Mouse (Mus musculus): ENCODE data around the gene Rnf26. TPM values are rescaled to one million over a fixed set of nuclear protein-coding genes. Genes with fewer than 3 reads are reported as not detected.

Rnf26 gene
- total RNA-seq, 2 experiments from 2014 or later, result 18.1 TPM

DNA sequence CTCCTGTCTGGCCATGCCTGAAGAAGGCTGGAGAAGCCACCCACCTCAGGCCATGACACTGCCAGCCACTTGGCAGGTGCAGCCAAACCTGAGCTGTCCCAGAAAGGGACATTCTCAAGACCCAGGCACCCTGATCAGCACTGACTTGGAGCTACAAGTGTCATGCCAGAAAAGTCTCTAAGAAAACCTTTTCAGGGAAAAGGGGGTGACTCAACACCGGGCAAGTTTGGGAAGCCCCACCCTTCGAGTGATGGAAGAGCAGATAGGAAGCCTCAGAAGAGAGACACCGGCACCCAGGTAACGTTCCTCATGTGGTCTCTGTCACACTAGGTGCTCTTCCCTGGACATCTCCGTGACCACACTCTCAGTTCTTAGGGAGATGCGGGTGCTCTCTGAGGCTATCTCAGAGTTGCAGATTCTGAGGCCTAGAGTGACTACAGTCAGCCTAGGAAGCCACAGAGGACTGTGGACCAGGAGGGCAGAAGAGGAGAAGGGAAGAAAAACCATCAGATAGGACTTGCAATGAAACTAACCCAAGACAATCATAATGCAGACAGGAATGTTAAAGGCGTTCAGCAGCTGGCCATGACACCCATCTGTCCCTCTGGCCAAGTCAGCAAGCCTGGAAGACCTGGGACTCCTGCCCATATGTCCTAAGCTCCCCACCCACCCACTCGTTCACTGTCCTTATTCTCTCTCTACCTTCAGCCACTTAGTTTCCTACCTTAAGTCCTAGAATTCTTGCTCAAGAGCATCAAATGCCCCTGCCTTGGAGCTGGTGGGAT is 63.7 kb downstream of the Rnf26 start:
- intact Hi-C loops (cut with DNase I), result no loop called here
- DNase-seq, result no peak

DNA sequence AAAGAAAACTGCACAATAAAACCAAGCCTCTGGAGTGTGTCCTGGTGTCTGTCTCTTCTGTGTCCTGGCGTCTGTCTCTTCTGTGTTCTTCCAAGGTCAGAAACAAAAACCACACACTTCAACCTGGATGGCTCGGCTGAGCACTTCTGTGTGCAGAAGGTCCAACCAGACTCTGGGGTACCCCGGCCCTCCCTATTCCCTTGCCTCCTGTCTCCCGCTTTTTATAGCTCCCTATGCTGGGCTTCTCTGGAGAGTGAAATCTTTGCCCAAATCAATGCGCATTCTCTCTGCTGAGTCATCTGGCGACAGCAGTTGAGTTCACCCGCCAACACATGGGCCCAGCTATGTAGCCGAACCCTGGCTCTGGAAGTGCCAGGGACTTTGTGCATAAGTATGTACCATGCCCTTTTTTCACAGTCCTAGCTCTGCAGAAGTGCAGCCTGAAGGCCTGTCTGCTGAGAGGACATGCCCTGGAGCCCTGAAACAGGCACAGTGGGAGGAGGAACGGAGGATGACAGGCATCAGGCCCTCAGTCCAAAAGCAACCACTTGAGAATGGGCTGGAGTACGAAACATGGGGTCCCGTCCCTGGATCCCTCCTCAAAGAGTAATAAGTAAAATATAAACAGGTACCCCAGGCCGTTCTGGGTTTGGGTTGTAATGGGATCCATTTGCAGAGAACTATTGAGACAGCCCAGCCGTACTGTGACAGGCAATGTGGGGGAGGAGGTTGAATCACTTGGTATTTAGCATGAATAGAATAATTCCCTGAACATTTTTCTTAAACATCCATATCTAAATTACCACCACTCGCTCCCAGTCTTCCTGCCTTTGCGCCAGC is 64.6 kb downstream of the Rnf26 start:
- DNase-seq, result no peak
- intact Hi-C loops (cut with DNase I), result no loop called here

DNA sequence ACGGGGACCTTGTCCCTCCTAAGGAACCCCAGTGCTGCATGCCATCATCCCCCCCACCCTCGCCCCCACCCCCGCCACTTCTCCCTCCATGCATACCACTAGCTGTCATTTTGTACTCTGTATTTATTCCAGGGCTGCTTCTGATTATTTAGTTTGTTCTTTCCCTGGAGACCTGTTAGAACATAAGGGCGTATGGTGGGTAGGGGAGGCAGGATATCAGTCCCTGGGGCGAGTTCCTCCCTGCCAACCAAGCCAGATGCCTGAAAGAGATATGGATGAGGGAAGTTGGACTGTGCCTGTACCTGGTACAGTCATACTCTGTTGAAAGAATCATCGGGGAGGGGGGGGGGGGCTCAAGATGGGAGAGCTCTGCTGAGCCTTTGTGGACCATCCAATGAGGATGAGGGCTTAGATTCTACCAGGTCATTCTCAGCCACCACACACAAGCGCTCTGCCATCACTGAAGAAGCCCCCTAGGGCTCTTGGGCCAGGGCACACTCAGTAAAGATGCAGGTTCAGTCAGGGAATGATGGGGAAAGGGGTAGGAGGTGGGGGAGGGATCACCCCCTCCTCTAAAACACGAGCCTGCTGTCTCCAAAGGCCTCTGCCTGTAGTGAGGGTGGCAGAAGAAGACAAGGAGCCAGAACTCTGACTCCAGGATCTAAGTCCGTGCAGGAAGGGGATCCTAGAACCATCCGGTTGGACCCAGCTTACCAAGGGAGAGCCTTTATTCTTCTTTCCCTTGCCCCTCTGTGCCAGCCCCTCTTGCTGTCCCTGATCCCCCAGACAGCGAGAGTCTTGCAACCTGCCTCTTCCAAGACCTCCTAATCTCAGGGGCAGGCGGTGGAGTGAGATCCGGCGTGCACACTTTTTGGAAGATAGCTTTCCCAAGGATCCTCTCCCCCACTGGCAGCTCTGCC is 65.5 kb downstream of the Rnf26 start:
- intact Hi-C loops (cut with DNase I), result no loop called here

DNA sequence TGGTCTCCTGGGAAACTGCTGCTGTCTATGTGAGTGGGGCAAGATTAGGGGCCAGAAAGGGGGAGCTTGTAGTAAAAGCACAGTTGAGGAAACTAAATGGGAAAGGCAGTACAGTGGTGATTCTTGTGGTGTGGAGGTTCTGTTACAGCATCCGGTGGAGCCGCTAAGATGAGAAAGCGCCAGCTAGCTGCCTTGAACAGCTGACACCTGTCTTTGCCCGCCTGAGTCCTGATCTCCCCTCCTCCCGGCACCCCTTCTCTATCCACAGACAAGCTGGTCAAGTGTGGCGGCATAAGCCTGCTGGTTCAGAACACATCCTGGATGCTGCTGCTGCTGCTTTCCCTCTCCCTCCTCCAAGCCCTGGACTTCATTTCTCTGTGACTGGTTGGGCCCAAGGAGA is 66.2 kb downstream of the Rnf26 start:
- intact Hi-C loops (cut with DNase I), result no loop called here
- no peak for DNase-seq

More for the DNA sequence above, 65.5 kb downstream of the Rnf26 start:
- no peak for DNase-seq

DNA sequence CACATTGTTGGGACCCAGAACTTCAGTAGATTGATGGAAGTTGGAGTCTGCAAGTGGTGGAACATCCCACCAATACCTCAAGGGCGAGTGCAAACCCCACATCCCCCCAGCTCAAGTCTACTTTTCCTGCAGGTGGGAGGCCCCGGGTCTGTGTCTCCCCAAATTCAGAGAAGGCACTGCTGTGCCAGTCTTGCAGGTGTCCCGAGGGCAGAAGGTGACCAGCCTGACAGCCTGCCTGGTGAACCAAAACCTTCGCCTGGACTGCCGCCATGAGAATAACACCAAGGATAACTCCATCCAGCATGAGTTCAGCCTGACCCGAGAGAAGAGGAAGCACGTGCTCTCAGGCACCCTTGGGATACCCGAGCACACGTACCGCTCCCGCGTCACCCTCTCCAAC is 66.9 kb downstream of the Rnf26 start:
- no peak for DNase-seq
- intact Hi-C loops (cut with DNase I), result no loop called here

DNA sequence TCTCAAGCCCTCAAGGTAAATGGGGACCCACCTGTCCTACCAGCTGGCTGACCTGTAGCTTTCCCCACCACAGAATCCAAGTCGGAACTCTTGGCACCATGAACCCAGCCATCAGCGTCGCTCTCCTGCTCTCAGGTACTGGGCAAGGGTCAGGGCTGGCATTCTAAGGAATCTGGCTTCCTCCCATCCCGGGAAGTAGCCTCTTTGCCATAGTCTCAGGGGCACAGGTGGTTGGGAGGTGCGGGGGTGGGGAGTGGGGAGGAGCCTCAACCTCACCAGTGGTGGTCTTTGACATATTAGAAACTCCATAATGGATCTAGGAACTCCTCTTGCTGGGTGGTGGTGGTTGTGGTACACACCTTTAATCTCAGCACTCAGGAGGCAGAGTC is 67.4 kb downstream of the Rnf26 start:
- no peak for DNase-seq
- intact Hi-C loops (cut with DNase I), result no loop called here

Other genes starting within 250 kb of the Rnf26 start
- gene Thy1, start 70.1 kb downstream of the Rnf26 start, total RNA-seq (2021), result 10 to 100 TPM; 31.3 to 32.3 TPM
- 100 to 1,000 TPM; 102 to 150 TPM for gene Usp2, start 46.5 kb downstream of the Rnf26 start, total RNA-seq (2021)
- gene Mfrp, start 11.8 kb downstream of the Rnf26 start, total RNA-seq (2021), result not detected
- 10 to 100 TPM; 15.5 to 21.3 TPM for gene C1qtnf5, start 6.3 kb downstream of the Rnf26 start, total RNA-seq (2021)
- gene Gm49380, start within 50 bp of the Rnf26 start, total RNA-seq (2021), result under 1 TPM; 0.10 to 0.12 TPM
- 100 to 1,000 TPM; 147 to 156 TPM for gene Mcam, start 21.0 kb upstream of the Rnf26 start, total RNA-seq (2021)
- 10 to 100 TPM; 30.9 to 31.3 TPM for gene Cbl, start 120.5 kb upstream of the Rnf26 start, total RNA-seq (2021)
- not detected for gene Ccdc153, start 127.2 kb upstream of the Rnf26 start, total RNA-seq (2021)
- gene Pdzd3, start 138.0 kb upstream of the Rnf26 start, total RNA-seq (2021), result 1 to 10 TPM; 2.3 to 3.3 TPM
- 10 to 100 TPM; 14.9 to 18.3 TPM for gene Nlrx1, start 155.1 kb upstream of the Rnf26 start, total RNA-seq (2021)
- gene Abcg4, start 175.1 kb upstream of the Rnf26 start, total RNA-seq (2021), result 1 to 10 TPM; 1.0 to 1.5 TPM
- gene Hinfp, start 192.2 kb upstream of the Rnf26 start, total RNA-seq (2021), result 10 to 100 TPM; 10.0 to 11.1 TPM
- 10 to 100 TPM; 14.2 to 17.6 TPM for gene C2cd2l, start 206.8 kb upstream of the Rnf26 start, total RNA-seq (2021)
- 10 to 100 TPM; 21.1 to 25.2 TPM for gene Dpagt1, start 212.5 kb upstream of the Rnf26 start, total RNA-seq (2021)
- gene H2afx, start 221.2 kb upstream of the Rnf26 start, total RNA-seq (2021), result 10 to 100 TPM; 54.1 to 57.9 TPM
- gene Hmbs, start 230.7 kb upstream of the Rnf26 start, total RNA-seq (2021), result 10 to 100 TPM; 54.2 to 55.2 TPM
- gene Vps11, start 248.2 kb upstream of the Rnf26 start, total RNA-seq (2021), result 10 to 100 TPM; 22.4 to 22.8 TPM